Mouse (Mus musculus): ENCODE measurements around the gene Spata31d1b. TPM values are rescaled to one million over a fixed set of nuclear protein-coding genes. Genes with fewer than 3 reads are reported as not detected.
A peak's percentile ranks its signal among the peaks of the same experiment; 100 is the strongest.
"Not testable (repeated sequence)": the region's sequence is repeated elsewhere in the genome, so short reads cannot be mapped to it uniquely, and the experiment has no call there.

Spata31d1b gene
- under 1 TPM in 1 of 2 experiments, not detected in 1; 0.18 TPM for total RNA-seq (2021)
- long read RNA-seq, experiment 1 = 0 reads
- long read RNA-seq, experiment 2 = 0 reads

- not testable (repeated sequence) for DNase-seq (ENCODE audit: low spot score in 2 of 2)
Observed at GRCm38 (mm10) chr13:59711984-59712383, at the start of gene Spata31d1b. Spata31d1b (plus strand) TSS chr13:59712284.

- DNase-seq (ENCODE audit: low spot score in 2 of 2) = no peak
Observed at GRCm38 (mm10) chr13:59663939-59664712, 48.0 kb upstream of the Spata31d1b start.

- no peak for DNase-seq (ENCODE audit: low spot score in 2 of 2)
Observed at GRCm38 (mm10) chr13:59667763-59668162, 44.3 kb upstream of the Spata31d1b start.

GRCm38 (mm10) chr13:59668501-59669093 is 43.5 kb upstream of the Spata31d1b start:
- no peak for DNase-seq (ENCODE audit: low spot score in 2 of 2)

GRCm38 (mm10) chr13:59669946-59670345 is 42.1 kb upstream of the Spata31d1b start:
- DNase-seq (ENCODE audit: low spot score in 2 of 2) = peak in 1 of 2 experiments; percentile 70

GRCm38 (mm10) chr13:59671521-59671920 is 40.6 kb upstream of the Spata31d1b start:
- no peak for DNase-seq (ENCODE audit: low spot score in 2 of 2)

- DNase-seq (ENCODE audit: low spot score in 2 of 2) = no peak
Observed at GRCm38 (mm10) chr13:59672248-59672647, 39.8 kb upstream of the Spata31d1b start.

GRCm38 (mm10) chr13:59673597-59673996 is 38.5 kb upstream of the Spata31d1b start:
- peak in 1 of 2 experiments; percentile 18 for DNase-seq (ENCODE audit: low spot score in 2 of 2)

- peak in 1 of 2 experiments; percentile 26 for DNase-seq (ENCODE audit: low spot score in 2 of 2)
Observed at GRCm38 (mm10) chr13:59674215-59674614, 37.9 kb upstream of the Spata31d1b start.

- no peak for DNase-seq (ENCODE audit: low spot score in 2 of 2)
Observed at GRCm38 (mm10) chr13:59674761-59675150, 37.3 kb upstream of the Spata31d1b start.

GRCm38 (mm10) chr13:59675151-59676011 is 36.7 kb upstream of the Spata31d1b start, which contains the start of gene Golm1:
Golm1 (minus strand) TSS chr13:59675811.
- DNase-seq (ENCODE audit: low spot score in 2 of 2) = peak; percentile 39 to 56

- peak in 1 of 2 experiments; percentile 5 for DNase-seq (ENCODE audit: low spot score in 2 of 2)
Observed at GRCm38 (mm10) chr13:59676316-59677229, 35.5 kb upstream of the Spata31d1b start.

GRCm38 (mm10) chr13:59679306-59679705 is 32.8 kb upstream of the Spata31d1b start:
- no peak for DNase-seq (ENCODE audit: low spot score in 2 of 2)

GRCm38 (mm10) chr13:59679908-59680307 is 32.2 kb upstream of the Spata31d1b start:
- no peak for DNase-seq (ENCODE audit: low spot score in 2 of 2)

GRCm38 (mm10) chr13:59682629-59683028 is 29.5 kb upstream of the Spata31d1b start:
- no peak for DNase-seq (ENCODE audit: low spot score in 2 of 2)

GRCm38 (mm10) chr13:59685236-59685635 is 26.8 kb upstream of the Spata31d1b start:
- no peak for DNase-seq (ENCODE audit: low spot score in 2 of 2)

GRCm38 (mm10) chr13:59688338-59688770 is 23.7 kb upstream of the Spata31d1b start:
- DNase-seq (ENCODE audit: low spot score in 2 of 2) = no peak

- no peak for DNase-seq (ENCODE audit: low spot score in 2 of 2)
Observed at GRCm38 (mm10) chr13:59689313-59689712, 22.8 kb upstream of the Spata31d1b start.

- no peak for DNase-seq (ENCODE audit: low spot score in 2 of 2)
Observed at GRCm38 (mm10) chr13:59689843-59690242, 22.2 kb upstream of the Spata31d1b start.

GRCm38 (mm10) chr13:59690576-59690975 is 21.5 kb upstream of the Spata31d1b start:
- DNase-seq (ENCODE audit: low spot score in 2 of 2) = no peak
